Mouse (Mus musculus) intestine, embryonic 15.5 days (tissue): Measurements from ENCODE around the gene Lbr. TPM values are rescaled to one million over a fixed set of nuclear protein-coding genes. Genes with fewer than 3 reads are reported as not detected.

Experiments used
- ATAC-seq: fragments of 200-750 bp; cut with Nextera tagmentation; 2 replicates; pipeline ENCODE4 v1.8.0; 2017; ENCODE audit warnings: moderate TSS enrichment, moderate library complexity
- H3K27ac ChIP-seq: fragments of 300-500 bp; sonication (generic); 2 replicates; pipeline ENCODE4 v1.5.1; 2015; ENCODE audit warnings: mild to moderate bottlenecking, inconsistent platforms
- H3K27me3 ChIP-seq: fragments of 300-500 bp; sonication (generic); replicated peaks from 2 replicates; pipeline ENCODE4 v1.6.1; 2015; ENCODE audit warnings: inconsistent platforms
- H3K36me3 ChIP-seq: fragments of 300-500 bp; sonication (generic); 2 replicates; pipeline ENCODE4 v1.6.1; 2015; ENCODE audit warnings: inconsistent platforms
- H3K4me1 ChIP-seq: fragments of 300-500 bp; sonication (generic); replicated peaks from 2 replicates; pipeline ENCODE4 v1.6.1; 2015; ENCODE audit warnings: inconsistent platforms
- H3K4me2 ChIP-seq: fragments of 300-500 bp; sonication (generic); replicated peaks from 2 replicates; pipeline ENCODE4 v1.6.1; 2015; ENCODE audit warnings: mild to moderate bottlenecking, inconsistent platforms
- H3K4me3 ChIP-seq: fragments of 300-500 bp; sonication (generic); replicated peaks from 2 replicates; pipeline ENCODE4 v1.5.1; 2015; ENCODE audit warnings: inconsistent platforms
- H3K9ac ChIP-seq: fragments of 300-500 bp; sonication (generic); 2 replicates; pipeline ENCODE4 v1.6.1; 2015; ENCODE audit warnings: inconsistent platforms
- H3K9me3 ChIP-seq: fragments of 300-500 bp; sonication (generic); 2 replicates; pipeline ENCODE4 v1.6.1; 2016; ENCODE audit warnings: inconsistent platforms
- WGBS: fragments of 180-500 bp; shearing (Covaris S2); methylation state at CpG from one replicate; pipeline ENCODE4 v1.1.7; 2015; 5-methylcytosine and 5-hydroxymethylcytosine counted together
- polyA plus RNA-seq: library from polyadenylated mRNA; unstranded; fragments of >200 nt; fragmentation: Nextera tagmentation; extraction: Ambion mirVana; gene quantifications from 2 replicates; pipeline ENCODE4 v1.2.1, GENCODE M21; 2015

Gene Lbr
- polyA plus RNA-seq, 1 experiment from 2014 or later, result 156 TPM

DNA sequence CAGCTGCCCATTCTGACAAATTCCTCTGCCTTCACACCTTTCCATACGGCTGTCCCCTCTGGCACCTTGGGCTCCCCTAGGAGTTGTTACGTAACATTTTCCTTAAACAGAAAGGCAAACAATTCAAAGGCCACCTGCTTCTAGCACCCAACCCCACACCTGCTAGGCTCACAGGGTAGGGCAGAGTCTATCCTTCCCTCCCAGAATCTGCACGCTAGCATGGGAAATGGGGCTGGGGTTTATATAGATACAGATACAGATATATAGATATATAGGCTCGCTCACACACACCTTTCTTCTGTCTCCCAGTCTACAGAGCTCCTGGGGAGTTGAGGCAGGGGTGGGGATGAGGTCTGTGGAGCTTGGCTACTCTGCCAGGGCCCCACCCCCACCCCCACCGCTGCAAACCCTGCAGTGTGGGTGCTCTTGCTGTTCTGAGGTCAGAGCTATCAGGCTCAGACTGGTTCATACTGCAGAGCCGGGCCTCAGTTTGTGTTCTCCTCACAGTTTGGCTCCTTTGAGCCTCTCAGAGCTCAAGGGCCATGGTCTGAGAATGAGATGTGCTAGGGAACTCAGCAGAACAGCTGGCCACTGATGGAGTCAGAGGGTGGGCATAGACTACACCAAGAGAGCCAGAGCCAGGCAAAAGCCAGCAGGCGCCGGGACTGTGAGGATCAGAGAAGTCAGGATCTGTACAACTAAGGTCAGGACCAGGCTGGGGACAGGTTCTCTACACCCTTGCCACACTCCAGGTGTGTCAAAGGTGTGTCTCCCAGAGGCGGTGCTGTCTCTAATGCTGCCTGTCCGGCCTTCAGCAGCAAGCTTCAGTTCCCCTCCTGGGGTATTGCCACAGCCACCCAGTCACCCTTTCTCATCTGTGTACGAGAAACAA lies 22.4 kb upstream of the Lbr start:
- Histone ChIP-seq H3K36me3 (no peaks in the 10 kb centered on the region), H3K27me3 (no peaks in the 10 kb centered on the region), H3K4me3 (no peak overlapping the region), H3K9ac (peak overlapping the region; percentile 6; the same call in 1 of the 2 replicates), H3K4me2 (peak overlapping the region; percentile 31; the same call in 1 of the 2 replicates), H3K4me1 (peaks cover 12% of the 10 kb centered on the region), H3K27ac (peak overlapping the region; percentile 85), H3K9me3 (no peaks in the 10 kb centered on the region)
- peak; percentile 83 for ATAC-seq
- WGBS, result 58% methylated on average over 11 of the region's 11 CpGs

DNA sequence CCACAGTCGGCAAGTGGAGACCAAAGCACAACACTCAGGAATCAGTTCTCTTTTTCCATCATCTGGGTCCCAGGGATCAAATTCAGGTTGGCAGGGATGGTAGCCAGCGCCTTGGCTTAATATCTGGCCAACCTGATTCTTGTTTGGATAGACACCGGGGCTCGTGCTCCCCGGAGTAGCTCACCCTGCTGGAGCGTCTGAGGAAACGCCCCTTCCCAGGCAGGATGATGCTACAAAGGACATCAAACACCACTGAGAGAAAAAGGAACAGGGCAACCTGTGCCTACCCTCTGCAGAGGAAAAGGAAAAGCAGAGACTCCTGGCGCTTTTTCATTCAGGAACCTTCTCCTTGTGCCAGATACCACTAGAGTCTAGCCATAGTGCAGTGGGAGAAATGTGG lies 20.6 kb upstream of the Lbr start:
- H3K4me1 ChIP-seq, result peaks cover 12% of the 10 kb centered on the region
- no peaks in the 10 kb centered on the region for H3K27me3 ChIP-seq
- H3K27ac ChIP-seq, result peak overlapping the region; percentile 57; the same call in 1 of the 2 replicates
- no peak overlapping the region for H3K9ac ChIP-seq
- H3K4me2 ChIP-seq, result no peak overlapping the region
- no peaks in the 10 kb centered on the region for H3K9me3 ChIP-seq
- no peaks in the 10 kb centered on the region for H3K36me3 ChIP-seq
- 33% methylated on average over 8 of the region's 8 CpGs for WGBS
- no peak overlapping the region for H3K4me3 ChIP-seq
- ATAC-seq, result no peak

DNA sequence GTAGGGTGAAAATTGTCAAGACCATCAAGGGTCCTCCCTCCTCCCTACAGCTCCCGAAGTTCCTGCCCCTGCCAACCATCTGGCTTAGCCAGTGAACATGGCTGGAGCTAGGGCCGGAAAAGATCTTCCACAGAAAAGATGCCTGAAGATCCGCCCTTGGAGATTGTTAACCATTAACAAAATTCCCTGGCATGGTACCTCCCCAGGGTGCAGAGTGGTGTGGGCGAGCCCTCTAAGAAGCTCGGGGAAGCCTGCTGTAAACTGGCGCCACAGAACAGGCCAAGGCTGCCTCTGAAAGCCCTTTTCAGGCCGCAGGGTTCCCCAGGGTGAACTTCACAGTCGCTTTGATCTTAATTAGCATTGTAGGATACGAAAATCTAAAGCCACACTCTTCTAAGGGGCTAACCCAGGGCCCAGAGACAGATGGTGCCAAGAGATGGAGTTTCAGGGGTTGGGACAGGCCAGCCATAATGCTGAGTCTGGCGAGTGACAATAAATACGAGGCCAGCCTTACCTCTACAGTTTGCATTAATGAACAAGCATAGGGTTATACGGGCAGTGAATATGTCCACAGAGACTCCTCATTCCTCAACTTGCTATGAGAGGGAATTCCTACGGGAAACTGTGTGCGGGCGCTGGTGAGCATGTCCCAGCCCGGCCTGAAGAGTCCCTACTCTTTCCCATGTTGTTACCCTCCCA lies 20.0 kb upstream of the Lbr start:
- Histone ChIP-seq H3K4me3 (no peak overlapping the region), H3K9ac (no peak overlapping the region), H3K4me1 (peaks cover 12% of the 10 kb centered on the region), H3K4me2 (no peak overlapping the region), H3K27ac (peak overlapping the region; percentile 57), H3K9me3 (no peaks in the 10 kb centered on the region), H3K27me3 (no peaks in the 10 kb centered on the region), H3K36me3 (no peaks in the 10 kb centered on the region)
- 53% methylated on average over 16 of the region's 16 CpGs for WGBS
- peak; percentile 61 for ATAC-seq

DNA sequence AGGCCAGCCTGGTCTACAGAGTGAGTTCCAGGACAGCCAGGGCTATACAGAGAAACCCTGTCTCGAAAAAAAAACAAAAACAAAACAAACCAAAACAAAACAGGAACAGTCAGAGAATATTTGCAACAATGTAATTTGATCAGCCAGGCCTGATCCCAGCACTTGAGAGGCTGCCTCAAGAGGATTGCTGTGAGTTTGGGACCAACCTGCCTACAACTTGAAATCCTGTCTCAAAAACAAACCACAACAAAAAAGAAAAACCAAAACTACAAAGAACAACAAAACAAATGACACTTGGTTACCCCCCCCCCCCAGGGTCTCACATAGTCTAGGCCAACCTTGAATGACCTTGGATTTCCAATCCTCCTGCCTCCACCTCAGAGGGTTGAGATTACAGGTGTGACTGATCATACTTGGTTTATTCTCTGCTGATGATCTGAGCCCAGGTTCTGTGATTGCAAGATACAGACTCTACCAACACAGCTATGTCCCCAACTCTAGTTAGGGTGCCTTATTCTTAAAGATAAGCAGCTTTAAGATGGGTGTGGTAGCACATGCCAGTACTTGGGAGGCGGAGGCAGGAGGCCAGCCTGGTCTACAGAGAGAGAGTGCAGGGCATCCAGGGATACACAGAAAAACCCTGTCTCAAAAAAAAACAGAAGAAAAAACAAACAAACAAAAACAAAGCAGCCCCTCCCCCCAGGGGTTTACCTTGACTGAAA lies 18.5 kb upstream of the Lbr start:
- H3K4me3 ChIP-seq, result no peak overlapping the region
- H3K27me3 ChIP-seq, result no peaks in the 10 kb centered on the region
- no peaks in the 10 kb centered on the region for H3K9me3 ChIP-seq
- peaks cover 12% of the 10 kb centered on the region for H3K4me1 ChIP-seq
- H3K9ac ChIP-seq, result no peak overlapping the region
- no peak for ATAC-seq
- H3K4me2 ChIP-seq, result no peak overlapping the region
- H3K36me3 ChIP-seq, result no peaks in the 10 kb centered on the region
- 85% methylated on average over 2 of the region's 2 CpGs for WGBS
- H3K27ac ChIP-seq, result peak overlapping the region; percentile 72; the same call in 1 of the 2 replicates

DNA sequence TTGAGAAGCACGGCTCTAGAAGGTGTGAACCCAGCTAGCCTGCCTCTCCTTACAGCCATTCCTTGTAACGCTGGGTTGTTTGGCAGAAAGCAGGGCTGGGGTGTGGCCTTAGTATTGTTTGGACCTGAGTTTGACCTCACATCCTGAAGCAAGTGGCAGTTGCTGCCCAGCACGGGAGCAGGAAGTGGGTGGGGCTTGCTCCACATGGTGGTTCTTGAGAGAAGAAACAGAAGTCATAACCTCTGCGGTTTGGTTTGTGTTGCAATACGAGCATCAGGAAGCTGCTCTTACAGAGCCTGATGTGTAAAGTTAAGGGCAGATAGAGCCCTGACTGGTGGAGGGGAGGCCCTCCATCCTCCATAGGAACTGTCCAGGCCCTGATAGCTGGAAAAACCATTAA lies 17.8 kb upstream of the Lbr start:
- Histone ChIP-seq H3K4me1 (peaks cover 11% of the 10 kb centered on the region; the same call in 1 of the 2 replicates), H3K27me3 (no peaks in the 10 kb centered on the region), H3K4me3 (no peak overlapping the region), H3K27ac (peak overlapping the region; percentile 72; the same call in 1 of the 2 replicates), H3K9ac (no peak overlapping the region), H3K9me3 (no peaks in the 10 kb centered on the region), H3K4me2 (no peak overlapping the region), H3K36me3 (no peaks in the 10 kb centered on the region)
- WGBS, result 7% methylated on average over 5 of the region's 5 CpGs
- peak; percentile 48 for ATAC-seq

DNA sequence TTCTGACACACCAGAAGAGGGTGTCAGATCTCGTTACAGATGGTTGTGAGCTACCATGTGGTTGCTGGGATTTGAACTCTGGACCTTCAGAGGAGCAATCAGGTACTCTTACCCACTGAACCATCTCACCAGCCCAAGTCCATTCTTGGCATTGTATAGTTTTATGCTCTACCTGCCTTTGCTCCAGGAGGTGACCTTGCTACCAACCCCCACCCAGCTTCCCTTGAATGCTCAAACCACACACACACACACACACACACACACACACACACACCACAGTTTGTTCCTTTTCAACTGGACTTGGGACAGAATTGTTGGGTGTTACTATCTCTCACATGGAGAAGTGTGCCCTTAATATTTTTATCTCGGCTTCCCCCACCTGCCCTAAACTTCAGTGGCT lies 13.5 kb upstream of the Lbr start:
- Histone ChIP-seq H3K4me2 (no peak overlapping the region), H3K4me3 (no peak overlapping the region), H3K27ac (no peak overlapping the region), H3K36me3 (no peaks in the 10 kb centered on the region), H3K9me3 (no peaks in the 10 kb centered on the region), H3K27me3 (no peaks in the 10 kb centered on the region), H3K4me1 (peaks cover 6% of the 10 kb centered on the region; the same call in 1 of the 2 replicates), H3K9ac (no peak overlapping the region)
- 82% methylated on average over 2 of the region's 2 CpGs for WGBS
- no peak for ATAC-seq

DNA sequence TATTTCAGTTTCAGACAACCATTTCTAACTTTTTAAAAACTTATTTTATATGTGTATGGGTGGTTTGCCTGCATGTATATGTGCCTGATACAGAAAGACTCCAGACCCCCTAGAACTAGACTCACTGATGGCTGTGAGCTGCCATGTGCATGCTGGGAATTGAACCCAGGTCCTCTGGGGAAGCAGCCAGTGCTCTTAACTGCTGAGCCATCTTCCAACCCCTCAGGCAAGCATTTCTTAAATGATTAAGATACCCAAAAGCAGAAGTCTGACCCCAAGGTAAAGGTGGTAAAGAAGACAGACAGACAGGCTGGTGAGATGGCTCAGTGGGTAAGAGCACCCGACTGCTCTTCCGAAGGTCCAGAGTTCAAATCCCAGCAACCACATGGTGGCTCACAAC lies 12.0 kb upstream of the Lbr start:
- Histone ChIP-seq H3K36me3 (no peaks in the 10 kb centered on the region), H3K9ac (no peak overlapping the region), H3K4me1 (peaks cover 3% of the 10 kb centered on the region; the same call in 1 of the 2 replicates), H3K4me3 (no peak overlapping the region), H3K27ac (no peak overlapping the region), H3K27me3 (no peaks in the 10 kb centered on the region), H3K9me3 (no peaks in the 10 kb centered on the region), H3K4me2 (no peak overlapping the region)
- ATAC-seq, result no peak
- WGBS, result 94% methylated on average over 2 of the region's 2 CpGs

DNA sequence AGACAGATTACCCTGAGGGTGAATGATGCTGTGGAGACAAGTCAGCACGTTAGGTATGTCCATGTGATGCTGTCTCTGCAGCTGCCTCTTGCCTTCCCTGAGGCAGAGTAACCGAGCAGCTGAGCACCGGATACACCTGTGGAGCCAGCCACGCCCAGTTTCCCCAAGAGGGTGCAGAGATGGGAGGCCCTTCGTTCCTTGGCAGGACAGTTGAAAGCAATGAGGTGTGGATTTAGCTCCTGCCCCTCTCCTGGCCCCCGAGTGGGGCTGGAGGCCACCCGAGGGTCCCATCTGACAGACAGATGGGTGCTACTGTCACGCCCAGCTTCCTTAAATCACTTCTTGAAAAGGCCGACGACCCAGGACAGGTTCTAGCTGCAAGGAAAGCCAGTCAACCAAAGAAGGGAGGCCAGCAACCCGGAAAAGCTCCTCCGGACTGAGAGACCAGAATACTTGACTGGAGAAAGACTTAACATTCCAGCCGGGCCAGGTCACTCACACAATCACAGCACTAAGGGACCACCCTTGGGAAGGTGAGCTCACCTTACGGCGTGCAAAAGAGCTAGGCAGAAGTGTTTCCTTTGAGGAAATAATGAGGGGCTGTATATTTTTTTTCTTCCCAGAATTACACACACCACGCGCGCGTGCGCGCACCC lies 10.4 kb upstream of the Lbr start:
- WGBS, result 17% methylated on average over 19 of the region's 21 CpGs
- H3K4me3 ChIP-seq, result peak overlapping the region; percentile 15
- peak overlapping the region; percentile 34; the same call in 1 of the 2 replicates for H3K9ac ChIP-seq

DNA sequence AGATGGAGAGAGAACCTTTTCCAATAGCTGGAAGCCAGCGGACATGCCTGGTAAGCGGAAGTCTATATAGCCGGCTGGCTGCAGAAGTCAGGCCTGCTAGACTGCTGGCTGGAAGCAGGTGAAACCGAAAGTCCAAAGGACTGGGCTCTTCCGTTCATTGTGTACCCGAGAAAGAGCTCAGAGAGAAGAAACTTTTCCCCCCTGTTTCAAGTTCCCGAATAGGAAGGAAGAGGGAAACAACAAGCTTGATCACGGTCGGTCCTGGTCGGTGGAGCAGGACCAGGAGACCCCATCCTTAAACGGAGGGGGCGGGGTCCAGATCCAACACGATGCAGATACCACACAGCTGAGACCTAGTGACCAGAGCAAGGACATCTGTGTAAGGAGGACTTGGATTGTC lies 9.6 kb upstream of the Lbr start:
- H3K36me3 ChIP-seq, result no peaks in the 10 kb centered on the region
- ATAC-seq, result peak; percentile 55
- no peaks in the 10 kb centered on the region for H3K9me3 ChIP-seq
- no peak overlapping the region for H3K9ac ChIP-seq
- WGBS, result 45% methylated on average over 13 of the region's 13 CpGs
- peak overlapping the region; percentile 13; the same call in 1 of the 2 replicates for H3K27ac ChIP-seq
- H3K27me3 ChIP-seq, result no peaks in the 10 kb centered on the region
- H3K4me2 ChIP-seq, result peak overlapping the region; percentile 59
- peak overlapping the region; percentile 15 for H3K4me3 ChIP-seq
- H3K4me1 ChIP-seq, result peaks cover 3% of the 10 kb centered on the region; the same call in 1 of the 2 replicates

More for the DNA sequence above, 10.4 kb upstream of the Lbr start:
- peak overlapping the region; percentile 59 for H3K4me2 ChIP-seq
- no peaks in the 10 kb centered on the region for H3K27me3 ChIP-seq
- peaks cover 3% of the 10 kb centered on the region; the same call in 1 of the 2 replicates for H3K4me1 ChIP-seq
- H3K9me3 ChIP-seq, result no peaks in the 10 kb centered on the region
- H3K27ac ChIP-seq, result peak overlapping the region; percentile 67
- H3K36me3 ChIP-seq, result no peaks in the 10 kb centered on the region
- peak; percentile 88 for ATAC-seq

DNA sequence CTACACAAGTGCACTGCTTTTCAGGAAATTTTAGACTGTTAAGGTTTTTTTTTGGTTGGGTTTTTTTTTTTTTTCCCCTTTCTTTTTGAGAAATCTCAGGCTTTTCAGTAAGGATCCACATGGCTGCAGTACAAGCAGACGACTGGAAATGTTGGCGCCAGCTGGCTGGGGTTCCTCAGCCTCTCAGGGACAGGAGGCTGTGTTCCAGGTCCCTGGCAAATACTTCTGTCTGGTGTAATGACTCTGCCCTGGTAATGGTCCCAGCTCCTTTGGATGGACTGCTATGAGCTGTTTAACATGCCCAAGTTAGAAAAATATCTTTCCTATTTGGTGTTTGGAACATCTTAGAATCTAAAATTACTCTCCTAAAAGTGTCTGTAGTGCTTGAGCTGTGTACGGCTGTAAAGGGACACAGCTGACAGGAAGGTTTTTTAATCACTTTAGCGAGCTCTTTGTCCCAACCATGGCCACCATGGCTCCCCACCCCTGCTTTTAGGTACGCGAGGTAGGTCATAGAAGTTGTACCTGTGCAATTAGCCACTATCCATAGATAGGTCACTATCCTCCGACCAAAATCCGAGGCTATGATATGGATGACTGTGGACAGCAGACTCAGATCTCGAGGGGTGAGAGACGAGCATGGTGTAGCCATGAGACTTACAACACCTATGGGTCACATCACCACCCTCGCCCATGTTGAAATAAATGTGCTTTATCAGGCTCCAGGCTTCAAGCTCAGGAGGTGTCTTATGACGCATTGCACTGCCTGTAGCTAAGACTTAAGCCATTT lies 8.9 kb upstream of the Lbr start:
- ATAC-seq, result no peak
- peaks cover 3% of the 10 kb centered on the region; the same call in 1 of the 2 replicates for H3K4me1 ChIP-seq

DNA sequence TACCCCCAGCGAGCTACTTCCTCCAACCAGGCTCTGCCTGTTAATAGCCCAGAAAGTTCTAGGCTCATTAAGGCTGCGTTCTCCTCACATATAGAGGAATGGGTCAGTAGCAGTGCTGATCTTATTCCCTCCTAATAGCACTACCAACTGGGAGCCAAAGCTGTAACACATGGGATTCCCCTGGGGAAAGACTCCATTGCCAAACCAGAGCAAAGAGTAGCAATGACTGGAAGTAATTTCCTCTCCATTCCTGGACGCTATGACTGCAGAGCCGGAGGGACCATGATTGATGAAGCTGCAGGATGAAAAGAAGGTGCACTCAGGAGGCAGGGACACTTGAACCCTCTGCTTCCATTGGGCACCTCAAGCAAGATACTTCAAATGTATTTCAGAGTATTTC lies 7.6 kb upstream of the Lbr start:
- no peak overlapping the region for H3K4me2 ChIP-seq
- H3K36me3 ChIP-seq, result no peaks in the 10 kb centered on the region
- no peak overlapping the region for H3K4me3 ChIP-seq
- H3K27ac ChIP-seq, result no peak overlapping the region
- no peaks in the 10 kb centered on the region for H3K9me3 ChIP-seq
- no peak for ATAC-seq
- peaks cover 3% of the 10 kb centered on the region; the same call in 1 of the 2 replicates for H3K4me1 ChIP-seq
- H3K27me3 ChIP-seq, result no peaks in the 10 kb centered on the region
- WGBS, result 72% methylated on average over 4 of the region's 4 CpGs
- H3K9ac ChIP-seq, result no peak overlapping the region

More for the DNA sequence above, 8.9 kb upstream of the Lbr start:
- Histone ChIP-seq H3K36me3 (no peaks in the 10 kb centered on the region), H3K4me3 (no peak overlapping the region), H3K9ac (no peak overlapping the region), H3K27me3 (no peaks in the 10 kb centered on the region), H3K4me2 (no peak overlapping the region; the same call in 1 of the 2 replicates), H3K9me3 (no peaks in the 10 kb centered on the region), H3K27ac (no peak overlapping the region)
- WGBS, result 86% methylated on average over 12 of the region's 12 CpGs
